Mouse (Mus musculus) heart, postnatal 0 days (tissue): Measurements from ENCODE around the gene Ms4a8a.

Experiments used
- CTCF ChIP-seq: IDR thresholded peaks from 2 replicates; pipeline ENCODE4 v1.5.1; 2016; ENCODE audit warnings: antibody characterized with exemption, control low read depth, low read depth
- EP300 ChIP-seq: IDR thresholded peaks from 2 replicates; pipeline ENCODE4 v1.6.1; 2016; ENCODE audit warnings: antibody characterized with exemption, low read depth

GRCm38 (mm10) chr19:11044996-11045711 lies 35.7 kb downstream of the Ms4a8a start:
- TF ChIP-seq CTCF (peak; percentile 61), EP300 (no peak)
